ENCODE assay signal across 8 mouse cellular contexts in genomic region chr9:89793018-89793417, GRCm38 (mm10). TPM values are rescaled to one million over a fixed set of nuclear protein-coding genes. Genes with fewer than 3 reads are reported as not detected.
DNase-seq lines count a peak whose midpoint lies in the region; ATAC-seq and TF ChIP-seq lines count a peak whose summit lies in the region.

No protein-coding gene starts in this region.

- peak; percentile 67 for DNase-seq in kidney, adult 18-20 months
- peak; percentile 23 to 55 for DNase-seq in cerebellum, adult 2 months
- peak; percentile 40 to 75 for DNase-seq in frontal cortex, postnatal 14 days (ENCODE audit: low spot score in 2 of 2)
- peak; percentile 48 to 76 for DNase-seq in kidney, postnatal 25 days
- DNase-seq in lung, adult 18-20 months, result peak; percentile 25
- peak; percentile 50 for DNase-seq in ovary, postnatal 14 days (ENCODE audit: low spot score)
- DNase-seq in thymus, postnatal 10 days (ENCODE audit: low spot score in 2 of 2), result peak; percentile 13 to 59

- H3K9ac ChIP-seq in kidney, embryonic 14.5 days (ENCODE audit: low read depth, low read length), result no peak overlapping the region

- no peaks in the 10 kb centered on the region for H3K36me3 ChIP-seq in kidney, embryonic 14.5 days (ENCODE audit: control insufficient read depth, insufficient read depth, low read length)

- ATAC-seq in kidney, embryonic 14.5 days (ENCODE audit: low FRiP score, low TSS enrichment), result no peak; the same call in 1 of the 2 replicates

- no peak for TF ChIP-seq POLR2A in cerebellum, adult 2 months (IDR thresholded peaks at IDR 0.05; ENCODE audit: borderline replicate concordance, insufficient read depth, low read length)

- no peaks in the 10 kb centered on the region for H3K9me3 ChIP-seq in kidney, embryonic 14.5 days (ENCODE audit: control insufficient read depth, low read length)

- no peaks in the 10 kb centered on the region for H3K4me1 ChIP-seq in kidney, embryonic 14.5 days (ENCODE audit: control insufficient read depth, insufficient read depth, low read length)
- no peaks in the 10 kb centered on the region for H3K4me1 ChIP-seq in cerebellum, adult 2 months (ENCODE audit: control insufficient read depth, insufficient read depth, low read length)

- no peak overlapping the region for H3K4me3 ChIP-seq in kidney, embryonic 14.5 days (ENCODE audit: low read length)
- no peak overlapping the region for H3K4me3 ChIP-seq in cerebellum, adult 2 months (replicated peaks; ENCODE audit: insufficient read depth, low read depth, low read length)

- WGBS in kidney, embryonic 14.5 days, result 10% methylated on average over 6 of the region's 6 CpGs
- WGBS in cerebellum, adult 2 months, result 6% methylated on average over 6 of the region's 6 CpGs

- no peaks in the 10 kb centered on the region for H3K27me3 ChIP-seq in kidney, embryonic 14.5 days (ENCODE audit: control insufficient read depth, insufficient read depth, low read length)
- H3K27me3 ChIP-seq in cerebellum, adult 2 months (ENCODE audit: control insufficient read depth, insufficient read depth, low read length), result no peaks in the 10 kb centered on the region

- peak; percentile 76 for TF ChIP-seq CTCF in cerebellum, adult 2 months (IDR thresholded peaks at IDR 0.05; ENCODE audit: borderline replicate concordance, insufficient read depth, low read depth, low read length)

- H3K27ac ChIP-seq in kidney, embryonic 14.5 days (ENCODE audit: low read depth, low read length), result no peak overlapping the region
- H3K27ac ChIP-seq in cerebellum, adult 2 months (ENCODE audit: insufficient read depth, low read length), result no peak overlapping the region

- H3K4me2 ChIP-seq in kidney, embryonic 14.5 days (replicated peaks; ENCODE audit: low read depth, low read length), result no peak overlapping the region

RNA-seq across cellular contexts. Expression of gene Ankrd34c, which starts 54.7 kb away (rescaled TPM):
- not detected in 2 replicates for polyA plus RNA-seq in kidney, embryonic 14.5 days (2014; fragmentation: Nextera tagmentation; extraction: Ambion mirVana)
- 2.7 and 3.6 TPM in 2 replicates for polyA plus RNA-seq in cerebellum, adult 2 months (2012; rRNA removed)
